In genomic region chr12:83229683-83230082, GRCm38 (mm10) we compare ENCODE assay signal across 19 mouse cellular contexts.
A peak's percentile ranks its signal among the peaks of the same experiment; 100 is the strongest.
DNase-seq lines count a peak whose midpoint lies in the region; ATAC-seq lines count a peak whose summit lies in the region.
"Had no signal": no experiment of that assay in that cellular context is flagged by ENCODE, and none has a peak within 500 bp of the region (broad histone marks: within the 10 kb centered on the region; RNA-seq: fewer than 3 reads in every experiment).

No protein-coding gene starts in this region.

- DNase-seq in heart, adult 11 months, result peak; percentile 94
- no peak for DNase-seq in heart, postnatal 10 days
- DNase-seq in kidney, postnatal 10 days, result peak; percentile 22
- DNase-seq in kidney, adult 11 months, result no peak
- DNase-seq in lung, postnatal 25 days (ENCODE audit: low spot score), result no peak
- DNase-seq: adrenal gland, adult 2 months; adrenal gland, postnatal 25 days; cerebellum, adult 18-20 months; cerebellum, adult 9-11 months; cerebellum, postnatal 36 days; gastrocnemius, postnatal 25 days had no signal

- no peak overlapping the region for H3K27ac ChIP-seq in lung, embryonic 16.5 days (ENCODE audit: low read length)
- H3K27ac ChIP-seq: embryonic facial prominence, embryonic 15.5 days; forebrain, embryonic 10.5 days; hindbrain, embryonic 10.5 days; hindbrain, embryonic 14.5 days; intestine, embryonic 15.5 days had no signal

- 71% methylated on average over 6 of the region's 6 CpGs for WGBS in lung, embryonic 16.5 days

- H3K4me3 ChIP-seq in lung, embryonic 16.5 days (ENCODE audit: low read length), result no peak overlapping the region
- H3K4me3 ChIP-seq: embryonic facial prominence, embryonic 15.5 days; erythroblast, embryonic 14.5 days; forebrain, embryonic 10.5 days; hindbrain, embryonic 10.5 days; intestine, embryonic 15.5 days had no signal

- no peak overlapping the region for H3K9ac ChIP-seq in lung, embryonic 16.5 days (ENCODE audit: low read length)
- H3K9ac ChIP-seq: embryonic facial prominence, embryonic 15.5 days; hindbrain, embryonic 14.5 days; intestine, embryonic 15.5 days had no signal

- no peaks in the 10 kb centered on the region for H3K9me3 ChIP-seq in lung, embryonic 16.5 days (ENCODE audit: control insufficient read depth, low read length)
- H3K9me3 ChIP-seq: embryonic facial prominence, embryonic 15.5 days; intestine, embryonic 15.5 days had no signal

- H3K27me3 ChIP-seq in lung, embryonic 16.5 days (ENCODE audit: control insufficient read depth, insufficient read depth, low read depth, low read length), result no peaks in the 10 kb centered on the region
- H3K27me3 ChIP-seq: embryonic facial prominence, embryonic 15.5 days; intestine, embryonic 15.5 days had no signal

- H3K36me3 ChIP-seq in lung, embryonic 16.5 days (ENCODE audit: control insufficient read depth, insufficient read depth, low read length), result no peaks in the 10 kb centered on the region
- H3K36me3 ChIP-seq: embryonic facial prominence, embryonic 15.5 days; forebrain, embryonic 10.5 days; hindbrain, embryonic 10.5 days; intestine, embryonic 15.5 days had no signal

- intact Hi-C loops in heart, postnatal 10 days (cut with DNase I), result no loop called here

- no peaks in the 10 kb centered on the region for H3K4me1 ChIP-seq in lung, embryonic 16.5 days (replicated peaks; ENCODE audit: control insufficient read depth, insufficient read depth, low read length)
- H3K4me1 ChIP-seq: embryonic facial prominence, embryonic 15.5 days; intestine, embryonic 15.5 days had no signal

- 0 out of 2 replicates have a peak, but pooled peaks have one; percentile 12 for ATAC-seq in lung, embryonic 16.5 days (ENCODE audit: low read depth)
- ATAC-seq: forebrain, embryonic 14.5 days; intestine, embryonic 15.5 days had no signal

- H3K4me2 ChIP-seq in lung, embryonic 16.5 days (ENCODE audit: low read depth, low read length), result no peak overlapping the region
- H3K4me2 ChIP-seq: embryonic facial prominence, embryonic 15.5 days; hindbrain, embryonic 14.5 days; intestine, embryonic 15.5 days had no signal

Comparison
In these comparisons a context has a peak if more than half of its experiments do, and no peak if none do; other contexts are left out.
1. DNase-seq: peak in heart, adult 11 months (single experiment) and kidney, postnatal 10 days (single experiment); none in heart, postnatal 10 days (0 of 2), kidney, adult 11 months (single experiment) and lung, postnatal 25 days (single experiment).